Mouse (Mus musculus) lung, embryonic 14.5 days (tissue): ENCODE measurements around the gene Srgn. TPM values are rescaled to one million over a fixed set of nuclear protein-coding genes. Genes with fewer than 3 reads are reported as not detected.

Experiments used
- ATAC-seq: fragments of 200-750 bp; cut with Nextera tagmentation; 2 replicates; pipeline ENCODE4 v1.8.0; 2017; ENCODE audit warnings: mild to moderate bottlenecking, moderate TSS enrichment, moderate library complexity; ENCODE audit not compliant: insufficient read depth
- DNase-seq: peaks from one replicate; pipeline ENCODE4 v3.0.0-alpha.2; 2015
- H3K27ac ChIP-seq: fragments of 300-500 bp; sonication (generic); 2 replicates; pipeline ENCODE4 v1.5.1; 2014; ENCODE audit warnings: low read depth, mild to moderate bottlenecking, moderate library complexity
- H3K27me3 ChIP-seq: fragments of 300-500 bp; sonication (generic); 2 replicates; pipeline ENCODE4 v1.6.1; 2014; ENCODE audit warnings: low read length, control low read depth; ENCODE audit not compliant: insufficient read depth
- H3K36me3 ChIP-seq: fragments of 300-500 bp; sonication (generic); 2 replicates; pipeline ENCODE4 v1.6.1; 2014; ENCODE audit warnings: control low read depth; ENCODE audit not compliant: insufficient read depth
- H3K4me1 ChIP-seq: fragments of 300-500 bp; sonication (generic); 2 replicates; pipeline ENCODE4 v1.6.1; 2014; ENCODE audit warnings: antibody characterized with exemption, control low read depth; ENCODE audit not compliant: insufficient read depth
- H3K4me2 ChIP-seq: fragments of 300-500 bp; sonication (generic); 2 replicates; pipeline ENCODE4 v1.6.1; 2014; ENCODE audit warnings: mild to moderate bottlenecking
- H3K4me3 ChIP-seq: fragments of 300-500 bp; sonication (generic); 2 replicates; pipeline ENCODE4 v1.5.1; 2014; ENCODE audit warnings: low read depth, low read length
- H3K9ac ChIP-seq: fragments of 300-500 bp; sonication (generic); 2 replicates; pipeline ENCODE4 v1.6.1; 2014
- H3K9me3 ChIP-seq: fragments of 300-500 bp; sonication (generic); 2 replicates; pipeline ENCODE4 v1.6.1; 2016; ENCODE audit warnings: low read depth, low read length, control low read depth
- CTCF ChIP-seq: IDR thresholded peaks from 2 replicates; pipeline ENCODE4 v1.5.1; 2016; ENCODE audit warnings: antibody characterized with exemption, low read depth
- WGBS: fragments of 180-500 bp; shearing (Covaris S2); extraction: QIAGEN DNeasy Blood & Tissue Kit; methylation state at CpG from one replicate; pipeline ENCODE4 v1.1.7; 2014; 5-methylcytosine and 5-hydroxymethylcytosine counted together
- polyA plus RNA-seq: library from polyadenylated mRNA; unstranded; fragments of >200 nt; fragmentation: Nextera tagmentation; extraction: Ambion mirVana; gene quantifications from 2 replicates; pipeline ENCODE4 v1.2.1, GENCODE M21; 2014

Srgn gene
- polyA plus RNA-seq, 1 experiment from 2014 or later = 33.8 TPM

DNA sequence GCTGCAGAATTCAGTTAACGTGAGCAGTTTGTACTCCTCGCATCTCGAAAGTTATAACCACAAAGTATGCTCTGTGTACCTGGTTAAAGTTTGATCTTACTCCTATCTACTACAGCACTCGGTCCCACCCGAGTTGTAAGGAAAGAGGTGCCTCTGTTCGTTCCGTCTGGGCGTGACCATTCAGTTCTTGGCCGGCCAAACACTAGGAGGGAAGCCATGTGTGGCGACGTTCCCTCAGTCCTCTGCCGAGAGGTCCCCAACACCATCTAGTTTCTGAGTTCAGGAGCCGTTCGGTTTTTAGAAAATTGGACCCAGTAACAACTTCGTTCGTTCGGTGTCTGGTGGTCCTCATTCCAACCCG lies 77.0 kb downstream of the Srgn start:
- H3K4me1 ChIP-seq = 0 out of 2 replicates have a peak, but pooled peaks cover 5% of the 10 kb centered on the region
- DNase-seq (no peak), ATAC-seq (no peak)
- H3K27me3 ChIP-seq = no peaks in the 10 kb centered on the region
- peak overlapping the region; percentile 97; the same call in 1 of the 2 replicates for H3K9ac ChIP-seq
- H3K36me3 ChIP-seq = peaks cover 25% of the 10 kb centered on the region
- H3K27ac ChIP-seq = peak overlapping the region; percentile 83
- H3K4me2 ChIP-seq = peak overlapping the region; percentile 77
- WGBS = 35% methylated on average over 18 of the region's 18 CpGs
- peak overlapping the region; percentile 99 for H3K4me3 ChIP-seq
- no peak for TF ChIP-seq CTCF
- H3K9me3 ChIP-seq = no peaks in the 10 kb centered on the region

DNA sequence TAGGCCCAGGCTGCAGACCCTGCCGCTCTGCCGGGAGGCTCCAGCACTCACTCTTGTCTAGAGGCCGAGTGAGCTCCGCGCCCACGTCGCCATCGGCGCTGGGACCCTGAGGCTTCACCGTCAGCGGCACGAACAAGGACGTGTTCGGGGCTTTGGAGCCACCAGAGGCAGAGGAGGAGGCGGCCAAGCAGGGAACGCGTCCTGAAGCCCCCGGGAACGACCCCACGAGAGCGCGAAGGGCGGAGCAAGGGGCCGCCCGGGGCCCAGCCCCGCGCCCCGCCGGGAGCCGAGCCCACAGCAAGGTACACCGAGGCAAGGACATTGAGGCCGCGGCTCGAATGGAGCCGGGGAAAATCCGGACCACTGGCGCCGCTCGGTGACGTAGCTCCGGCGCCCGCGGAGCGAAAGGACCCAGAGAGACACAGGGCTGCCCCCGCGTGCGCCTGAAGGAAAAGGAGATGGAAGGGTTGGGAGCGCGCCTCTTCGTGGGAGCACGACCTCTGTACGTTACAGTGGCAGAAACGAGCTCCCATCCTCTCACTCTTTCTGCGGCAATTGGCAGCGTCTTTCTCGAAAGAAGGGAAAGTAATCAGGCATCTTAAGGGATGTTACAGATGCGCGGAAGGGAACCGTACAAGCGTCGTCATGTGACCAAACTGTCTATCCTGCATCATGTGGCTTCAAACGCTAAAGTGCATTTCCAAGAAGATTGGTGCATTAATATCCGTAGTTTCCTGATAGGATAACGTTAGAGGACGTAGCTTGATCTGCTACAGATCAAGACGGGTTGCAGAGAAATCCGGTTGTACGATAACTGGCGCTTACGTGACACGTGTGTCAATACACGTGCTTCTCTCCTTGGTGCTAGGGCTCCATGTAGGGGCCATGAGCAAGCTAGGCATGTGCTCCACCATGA lies 77.6 kb downstream of the Srgn start, which contains the start of the genes 4930507D05Rik and Supv3l1:
4930507D05Rik (plus strand) TSS at position 126 of the 916 bp plus-strand sequence.
Supv3l1 (minus strand) TSS at position 375 of the 916 bp plus-strand sequence.
- TF ChIP-seq CTCF = no peak
- H3K4me2 ChIP-seq = peak within 1 kb of the TSS; percentile 77
- DNase-seq (peak; percentile 94), ATAC-seq (peak; percentile 93)
- WGBS = under 1% methylated on average over 73 of the region's 73 CpGs
- H3K9me3 ChIP-seq = no peaks in the 10 kb centered on the region
- H3K4me3 ChIP-seq = peak within 1 kb of the TSS; percentile 99
- H3K9ac ChIP-seq = peak within 1 kb of the TSS; percentile 97
- H3K4me1 ChIP-seq = 0 out of 2 replicates have a peak, but pooled peaks cover 5% of the 10 kb centered on the region
- H3K27ac ChIP-seq = peak within 1 kb of the TSS; percentile 83
- H3K27me3 ChIP-seq = no peaks in the 10 kb centered on the region
- peaks cover 30% of the 10 kb centered on the region for H3K36me3 ChIP-seq

Other genes starting within 250 kb of the Srgn start
- gene Hk1, start 147.5 kb downstream of the Srgn start, polyA plus RNA-seq = 20.9 and 22.4 TPM in 2 replicates
- 1.4 and 1.5 TPM in 2 replicates for gene Hkdc1, start 105.0 kb downstream of the Srgn start, polyA plus RNA-seq
- 0.50 and 0.60 TPM in 2 replicates for gene 4930507D05Rik, start 78.0 kb downstream of the Srgn start, polyA plus RNA-seq
- 27.3 and 27.6 TPM in 2 replicates for gene Supv3l1, start 77.7 kb downstream of the Srgn start, polyA plus RNA-seq
- gene Vps26a, start 40.6 kb downstream of the Srgn start, polyA plus RNA-seq = 71.2 and 75.7 TPM in 2 replicates
- 41.5 and 42.7 TPM in 2 replicates for gene Kif1bp, start 51.0 kb upstream of the Srgn start, polyA plus RNA-seq
- gene Ddx21, start 74.8 kb upstream of the Srgn start, polyA plus RNA-seq = 34.4 and 35.4 TPM in 2 replicates
- 133 and 135 TPM in 2 replicates for gene Ddx50, start 123.8 kb upstream of the Srgn start, polyA plus RNA-seq
- gene Stox1, start 198.7 kb upstream of the Srgn start, polyA plus RNA-seq = 2.9 and 4.6 TPM in 2 replicates